Mouse (Mus musculus) E14TG2a.4 (cell line): ENCODE measurements around the gene Iqch.

Experiments
- H3K27me3 ChIP-seq: 2 replicates; pipeline ENCODE4 v1.6.1; 2014; ENCODE audit warnings: low read length, control low read depth; ENCODE audit not compliant: insufficient read depth
- H3K36me3 ChIP-seq: 2 replicates; pipeline ENCODE4 v1.6.1; 2014; ENCODE audit warnings: low read length, control low read depth; ENCODE audit not compliant: insufficient read depth
- H3K4me1 ChIP-seq: replicated peaks from 2 replicates; pipeline ENCODE4 v1.6.1; 2014; ENCODE audit warnings: low read depth, low read length, control low read depth
- H3K4me3 ChIP-seq: replicated peaks from 2 replicates; pipeline ENCODE4 v1.5.1; 2014; ENCODE audit warnings: mild to moderate bottlenecking, low read length
- H3K9me3 ChIP-seq: 2 replicates; pipeline ENCODE4 v1.6.1; 2014; ENCODE audit warnings: low read length, control low read depth
- CTCF ChIP-seq: conservative IDR thresholded peaks from 2 replicates; pipeline ENCODE4 v1.5.1; 2014; ENCODE audit warnings: low read length
- NANOG ChIP-seq: IDR thresholded peaks from 2 replicates; pipeline ENCODE4 v1.6.1; 2014; ENCODE audit warnings: borderline replicate concordance, low read length, mixed read lengths
- POU5F1 ChIP-seq: IDR thresholded peaks from 2 replicates; pipeline ENCODE4 v1.6.1; 2014; ENCODE audit warnings: low read length, borderline replicate concordance

Iqch gene

DNA sequence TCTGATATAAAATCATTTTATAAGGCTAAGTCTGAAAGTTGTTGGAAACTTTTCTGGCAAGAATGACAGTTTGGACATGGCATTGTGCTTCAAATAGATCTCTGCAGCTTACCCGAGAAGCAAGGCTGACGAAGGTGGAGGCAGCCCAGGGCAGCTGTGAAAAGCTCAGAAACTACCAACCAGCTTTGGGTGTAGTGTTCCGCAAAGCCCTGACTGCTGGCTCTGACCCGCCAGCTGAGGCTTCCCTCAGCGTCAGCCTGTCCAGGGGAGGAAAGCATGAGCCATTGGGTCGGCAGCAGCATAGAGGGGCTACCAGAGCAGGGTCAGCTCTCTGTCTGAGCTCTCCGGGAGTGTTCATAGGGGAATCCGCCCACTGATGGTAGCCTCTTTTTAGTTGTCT is 7.0 kb upstream of the Iqch start:
- no peak overlapping the region for H3K4me3 ChIP-seq
- H3K4me1 ChIP-seq: peaks cover 56% of the 10 kb centered on the region
- no peaks in the 10 kb centered on the region for H3K9me3 ChIP-seq
- peaks cover 33% of the 10 kb centered on the region for H3K36me3 ChIP-seq
- TF ChIP-seq POU5F1 (no peak), CTCF (no peak), NANOG (no peak)
- H3K27me3 ChIP-seq: no peaks in the 10 kb centered on the region

DNA sequence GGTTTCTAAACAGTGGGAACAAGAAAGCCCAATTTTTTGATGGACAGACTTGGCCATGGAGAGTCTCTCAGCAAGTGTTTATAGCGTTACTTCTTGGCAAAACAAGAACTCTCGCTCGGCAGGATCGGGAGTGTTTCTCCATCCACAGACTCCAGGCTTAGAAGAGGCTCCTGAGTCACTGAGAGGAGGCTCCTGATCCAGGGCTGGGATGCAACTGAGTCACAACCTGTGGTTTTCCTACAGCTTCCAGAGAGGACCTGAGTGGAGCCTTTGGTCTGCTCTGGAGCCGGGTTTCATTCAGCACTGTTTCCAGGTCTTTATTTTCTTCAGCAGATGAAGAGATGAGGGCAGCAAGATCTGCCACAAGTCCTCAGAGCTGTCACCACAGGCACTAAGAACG is 5.7 kb upstream of the Iqch start:
- H3K4me3 ChIP-seq: no peak overlapping the region
- no peak for TF ChIP-seq CTCF
- no peak for TF ChIP-seq POU5F1
- no peak for TF ChIP-seq NANOG
- H3K4me1 ChIP-seq: peaks cover 62% of the 10 kb centered on the region
- H3K36me3 ChIP-seq: peaks cover 33% of the 10 kb centered on the region
- no peaks in the 10 kb centered on the region for H3K27me3 ChIP-seq
- H3K9me3 ChIP-seq: no peaks in the 10 kb centered on the region

DNA sequence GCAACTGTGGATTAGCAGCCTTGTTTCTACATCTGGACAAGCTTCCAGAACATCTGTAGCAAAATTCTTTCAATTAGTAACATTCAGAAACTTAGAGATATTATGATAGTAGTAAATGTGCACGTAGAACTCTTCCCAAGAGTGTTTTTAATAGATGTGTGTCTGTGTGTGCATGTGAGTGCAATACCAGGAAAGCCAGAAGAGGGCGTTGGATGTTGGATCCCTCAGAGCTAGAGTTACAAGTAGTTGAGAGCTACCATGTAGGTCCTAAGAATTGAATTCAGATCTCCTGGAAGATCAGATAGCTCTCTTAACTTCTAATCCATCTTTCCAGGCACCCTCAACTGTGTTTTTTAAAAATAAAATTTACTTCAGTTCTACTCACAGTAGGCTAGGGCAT is 4.3 kb upstream of the Iqch start:
- Histone ChIP-seq H3K4me3 (no peak overlapping the region), H3K36me3 (peaks cover 24% of the 10 kb centered on the region), H3K4me1 (peaks cover 51% of the 10 kb centered on the region), H3K27me3 (no peaks in the 10 kb centered on the region), H3K9me3 (no peaks in the 10 kb centered on the region)
- TF ChIP-seq CTCF: peak; percentile 38
- no peak for TF ChIP-seq POU5F1
- TF ChIP-seq NANOG: no peak

DNA sequence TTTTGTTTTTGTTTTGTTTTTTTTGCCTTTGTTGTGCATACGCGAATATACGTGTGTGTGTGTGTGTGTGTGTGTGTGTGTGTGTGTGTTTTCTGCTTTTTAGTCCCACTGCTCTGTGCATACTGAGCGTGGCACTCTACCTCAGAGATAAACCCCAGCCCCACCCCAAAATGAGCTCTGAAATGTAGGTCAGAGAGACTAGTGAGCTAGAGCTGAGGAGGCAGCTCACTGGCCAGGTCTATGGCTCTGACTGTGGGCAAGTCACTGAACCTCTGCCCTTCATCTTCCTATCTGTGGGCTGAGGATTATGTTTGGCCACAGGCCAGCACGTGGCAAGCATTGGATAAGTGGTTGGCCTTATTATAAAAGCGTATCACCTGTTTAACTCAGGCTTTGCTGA is 1.6 kb upstream of the Iqch start:
- Histone ChIP-seq H3K36me3 (peaks cover 15% of the 10 kb centered on the region), H3K4me1 (peaks cover 26% of the 10 kb centered on the region), H3K27me3 (no peaks in the 10 kb centered on the region), H3K9me3 (no peaks in the 10 kb centered on the region), H3K4me3 (peak overlapping the region; percentile 30)
- no peak for TF ChIP-seq POU5F1
- no peak for TF ChIP-seq CTCF
- no peak for TF ChIP-seq NANOG

DNA sequence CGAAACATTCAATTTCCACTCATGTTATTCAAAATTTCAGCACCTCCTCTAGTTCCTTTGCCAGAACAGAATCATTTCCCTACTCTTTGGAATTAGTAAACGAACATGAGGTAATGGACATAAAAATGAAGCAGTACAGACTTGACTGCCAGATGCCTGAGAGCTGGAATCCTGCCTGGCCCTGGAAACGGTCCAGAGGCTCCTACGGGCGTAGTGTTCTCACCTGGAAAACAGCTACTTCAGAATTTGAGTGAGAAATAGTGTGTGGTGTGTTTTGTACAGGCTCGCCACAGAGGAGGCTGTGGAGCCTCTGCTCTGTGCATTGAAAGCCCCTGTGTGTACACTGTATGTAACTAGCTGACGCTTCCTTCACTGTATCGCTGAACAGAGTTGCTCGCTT is 5.6 kb downstream of the Iqch start:
- H3K4me1 ChIP-seq: no peaks in the 10 kb centered on the region
- no peaks in the 10 kb centered on the region for H3K36me3 ChIP-seq
- TF ChIP-seq CTCF: no peak
- no peaks in the 10 kb centered on the region for H3K9me3 ChIP-seq
- no peaks in the 10 kb centered on the region for H3K27me3 ChIP-seq
- no peak overlapping the region for H3K4me3 ChIP-seq

DNA sequence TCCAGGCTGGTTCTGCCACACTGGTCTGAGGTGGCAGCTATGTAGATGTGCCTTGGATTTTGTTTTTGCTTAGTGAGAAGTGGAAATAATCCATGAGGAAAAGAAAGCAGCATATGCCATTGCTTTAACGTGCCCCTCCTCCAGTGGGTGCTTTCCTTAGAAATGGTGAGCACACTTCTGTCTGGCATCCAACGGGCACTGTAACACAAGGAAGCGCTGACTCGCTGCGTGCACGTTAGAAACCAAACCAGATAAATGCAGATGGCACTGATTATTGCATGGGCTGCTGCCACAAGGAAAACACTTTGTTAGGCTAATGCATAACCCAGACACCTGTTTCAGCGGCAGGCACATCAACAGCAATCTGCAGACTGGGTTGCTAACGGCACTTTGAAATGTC is 6.6 kb downstream of the Iqch start:
- Histone ChIP-seq H3K27me3 (no peaks in the 10 kb centered on the region), H3K4me1 (no peaks in the 10 kb centered on the region), H3K9me3 (no peaks in the 10 kb centered on the region), H3K4me3 (no peak overlapping the region), H3K36me3 (no peaks in the 10 kb centered on the region)
- TF ChIP-seq NANOG (no peak), POU5F1 (no peak), CTCF (no peak)

DNA sequence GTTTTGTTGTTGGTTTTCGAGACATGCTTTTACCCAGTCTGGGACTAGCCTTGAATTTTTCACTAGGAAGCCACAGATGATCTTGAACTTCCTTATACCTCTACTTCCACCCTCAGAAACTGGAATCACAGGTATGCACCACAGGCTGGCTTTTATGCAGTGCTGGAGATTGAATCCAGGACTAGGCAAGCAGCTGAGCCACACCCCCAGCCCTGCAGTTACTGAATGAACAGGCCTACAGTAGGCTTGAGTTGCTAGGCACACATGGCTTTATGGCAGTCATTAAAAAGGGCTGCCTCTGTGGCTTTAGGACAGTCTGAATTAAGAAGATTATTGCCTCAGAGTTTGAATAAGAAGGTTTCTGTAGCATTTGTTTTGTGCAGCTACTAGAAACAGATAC is 7.3 kb downstream of the Iqch start:
- Histone ChIP-seq H3K36me3 (no peaks in the 10 kb centered on the region), H3K4me1 (no peaks in the 10 kb centered on the region), H3K4me3 (no peak overlapping the region), H3K27me3 (no peaks in the 10 kb centered on the region), H3K9me3 (no peaks in the 10 kb centered on the region)
- TF ChIP-seq POU5F1 (no peak), NANOG (no peak), CTCF (no peak)

DNA sequence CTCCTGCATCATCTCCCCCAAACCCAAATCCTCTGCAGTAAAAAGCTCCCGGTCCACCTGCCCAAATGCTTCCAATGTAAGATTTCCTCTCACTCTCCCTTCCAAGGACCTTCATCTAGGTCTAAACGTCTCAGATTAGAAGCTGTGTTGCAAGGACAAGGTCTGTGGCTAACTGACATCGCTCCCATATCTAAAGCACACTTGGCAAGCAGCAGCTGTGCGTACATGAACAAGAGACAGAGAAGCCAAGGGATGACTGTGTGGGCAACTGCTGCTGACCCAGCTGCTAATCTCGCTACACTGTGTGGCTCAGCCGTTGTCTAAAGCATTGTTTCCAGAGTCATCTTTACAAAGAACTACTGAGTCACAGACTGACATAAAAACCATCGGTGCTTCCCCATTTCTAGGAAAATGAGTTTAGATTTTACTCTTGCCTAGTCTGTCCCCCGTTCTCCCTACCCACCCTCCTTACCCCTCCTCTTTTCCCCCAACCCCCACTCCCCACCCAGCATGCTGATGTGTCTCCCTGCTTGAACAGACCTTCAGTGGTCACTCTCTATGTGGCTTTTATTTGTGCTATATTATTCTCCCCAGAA is 10.5 kb downstream of the Iqch start:
- H3K9me3 ChIP-seq: no peaks in the 10 kb centered on the region
- no peak for TF ChIP-seq NANOG
- no peak for TF ChIP-seq CTCF
- no peak for TF ChIP-seq POU5F1

DNA sequence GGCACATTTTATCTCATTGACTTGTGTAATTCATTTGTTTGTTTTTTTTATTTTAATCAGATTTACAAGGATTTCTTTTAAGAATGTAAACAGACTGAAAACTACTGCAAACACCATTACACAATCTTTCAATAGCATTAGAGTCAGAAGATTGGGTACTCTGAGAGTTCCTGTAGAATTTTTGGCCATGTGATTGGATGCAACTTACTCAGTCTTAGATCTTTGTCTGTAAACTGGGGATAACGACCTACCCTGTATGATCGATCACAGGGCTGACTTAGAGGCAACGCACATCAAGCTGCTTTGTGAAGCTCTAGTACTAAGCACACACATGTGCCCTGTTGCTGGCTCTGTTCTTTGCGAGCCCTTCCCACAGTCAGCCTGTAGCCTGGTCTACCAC is 11.7 kb downstream of the Iqch start:
- no peak overlapping the region for H3K4me3 ChIP-seq
- no peaks in the 10 kb centered on the region for H3K4me1 ChIP-seq
- H3K9me3 ChIP-seq: no peaks in the 10 kb centered on the region
- no peaks in the 10 kb centered on the region for H3K36me3 ChIP-seq
- no peaks in the 10 kb centered on the region for H3K27me3 ChIP-seq
- no peak for TF ChIP-seq NANOG
- no peak for TF ChIP-seq CTCF
- TF ChIP-seq POU5F1: no peak

More for the DNA sequence above, 10.5 kb downstream of the Iqch start:
- H3K27me3 ChIP-seq: no peaks in the 10 kb centered on the region
- no peak overlapping the region for H3K4me3 ChIP-seq
- no peaks in the 10 kb centered on the region for H3K36me3 ChIP-seq
- no peaks in the 10 kb centered on the region for H3K4me1 ChIP-seq
